Mouse (Mus musculus): Measurements from ENCODE around the gene Slc18b1.

DNA sequence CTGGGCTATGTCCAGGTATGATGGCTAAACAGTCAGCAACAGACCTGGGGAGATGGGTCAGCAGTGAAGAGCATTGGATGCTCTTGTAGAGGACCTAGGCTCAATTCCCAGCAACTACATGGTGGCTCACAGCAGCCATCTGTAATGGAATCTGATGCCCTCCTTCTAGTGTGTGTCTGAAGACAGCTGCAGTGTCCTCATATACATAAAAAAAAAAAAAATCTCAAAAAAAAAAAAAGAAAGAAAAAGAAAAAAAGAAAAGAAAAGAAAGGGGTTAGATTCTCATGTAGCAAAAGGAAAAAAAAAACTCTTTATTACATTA lies 15.6 kb downstream of the Slc18b1 start:
- no peak for TF ChIP-seq CTCF (IDR thresholded peaks at IDR 0.05; ENCODE audit: low read depth, low read length)
- no peak for TF ChIP-seq POLR2A (IDR thresholded peaks at IDR 0.05; ENCODE audit: extremely low read depth, insufficient read depth, low read length)
